Mouse (Mus musculus) cerebellum, adult 2 months (tissue): ENCODE data around the gene Samd10.

Source experiments
- CTCF ChIP-seq: fragments of 200-500 bp; IDR thresholded peaks from 2 replicates; pipeline ENCODE4 v1.5.1; 2011; ENCODE audit warnings: low read depth, mild to moderate bottlenecking, control low read depth, low read length, moderate library complexity, borderline replicate concordance; ENCODE audit not compliant: insufficient read depth
- POLR2A ChIP-seq: fragments of 200-500 bp; IDR thresholded peaks from 2 replicates; pipeline ENCODE4 v1.6.1; 2011; ENCODE audit warnings: low read length, control low read depth, borderline replicate concordance; ENCODE audit not compliant: insufficient read depth

DNA sequence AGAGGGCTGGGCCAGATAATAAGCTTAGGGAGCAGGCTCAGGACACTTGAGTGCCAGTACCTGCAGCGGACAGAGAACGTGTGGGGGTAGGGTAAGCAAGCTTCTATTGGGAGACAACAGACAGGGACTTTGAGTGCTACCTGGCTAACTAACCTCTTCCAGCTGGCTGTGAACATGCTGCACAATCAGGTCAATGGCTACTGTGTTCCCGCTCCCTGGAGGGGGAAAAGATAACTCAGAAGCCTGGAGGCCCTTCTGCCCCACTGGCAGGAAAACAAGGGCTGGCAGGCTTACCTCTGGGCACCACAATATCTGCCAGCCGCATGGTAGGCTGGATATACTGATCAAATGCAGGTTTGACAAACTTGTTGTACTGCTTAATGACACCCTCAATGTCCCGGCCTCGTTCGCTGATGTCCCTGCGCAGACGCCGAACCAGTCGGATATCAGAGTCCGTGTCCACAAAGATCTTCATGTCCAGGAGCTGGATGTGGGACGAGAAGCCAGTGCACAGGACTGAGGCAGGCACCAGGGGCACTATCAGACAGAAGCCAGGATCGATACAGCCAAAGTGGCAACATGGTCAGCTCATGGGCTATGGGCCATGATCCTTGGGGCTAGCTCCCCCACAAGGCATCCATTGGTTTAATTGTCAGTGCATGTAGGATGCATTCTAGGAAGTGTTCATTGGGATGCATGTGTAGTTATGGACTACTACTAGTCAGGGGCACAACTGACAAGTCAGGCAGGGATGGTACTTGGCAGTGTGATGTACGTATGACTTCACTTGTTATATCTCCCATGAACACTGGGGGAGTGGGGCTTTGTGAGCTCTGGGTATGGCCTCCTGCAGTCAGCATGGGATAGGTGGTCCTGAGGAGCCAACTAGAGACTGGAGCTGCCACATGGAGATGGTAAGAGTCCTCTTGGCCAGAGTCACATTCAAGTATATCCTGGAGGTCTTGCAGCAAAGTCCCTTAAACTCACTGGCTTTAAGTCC is 25.8 kb downstream of the Samd10 start:
- TF ChIP-seq CTCF (no peak), POLR2A (no peak)
